Mouse (Mus musculus) gastrocnemius, postnatal 10 days (tissue): ENCODE results near the gene Parp11. TPM values are rescaled to one million over a fixed set of nuclear protein-coding genes. Genes with fewer than 3 reads are reported as not detected.
"Not testable (repeated sequence)": the region's sequence is repeated elsewhere in the genome, so short reads cannot be mapped to it uniquely, and the experiment has no call there.

Experiments used
- DNase-seq: peaks from one replicate; pipeline ENCODE4 v3.0.0; 2021; ENCODE audit warnings: mixed read lengths
- total RNA-seq, 2 experiments: library from RNA; stranded (reverse); gene quantifications; 2 replicates each; pipeline ENCODE4 v1.2.3; 2021

The Parp11 gene
- total RNA-seq, 2 experiments from 2014 or later: 7.6 to 9.2 TPM

DNA sequence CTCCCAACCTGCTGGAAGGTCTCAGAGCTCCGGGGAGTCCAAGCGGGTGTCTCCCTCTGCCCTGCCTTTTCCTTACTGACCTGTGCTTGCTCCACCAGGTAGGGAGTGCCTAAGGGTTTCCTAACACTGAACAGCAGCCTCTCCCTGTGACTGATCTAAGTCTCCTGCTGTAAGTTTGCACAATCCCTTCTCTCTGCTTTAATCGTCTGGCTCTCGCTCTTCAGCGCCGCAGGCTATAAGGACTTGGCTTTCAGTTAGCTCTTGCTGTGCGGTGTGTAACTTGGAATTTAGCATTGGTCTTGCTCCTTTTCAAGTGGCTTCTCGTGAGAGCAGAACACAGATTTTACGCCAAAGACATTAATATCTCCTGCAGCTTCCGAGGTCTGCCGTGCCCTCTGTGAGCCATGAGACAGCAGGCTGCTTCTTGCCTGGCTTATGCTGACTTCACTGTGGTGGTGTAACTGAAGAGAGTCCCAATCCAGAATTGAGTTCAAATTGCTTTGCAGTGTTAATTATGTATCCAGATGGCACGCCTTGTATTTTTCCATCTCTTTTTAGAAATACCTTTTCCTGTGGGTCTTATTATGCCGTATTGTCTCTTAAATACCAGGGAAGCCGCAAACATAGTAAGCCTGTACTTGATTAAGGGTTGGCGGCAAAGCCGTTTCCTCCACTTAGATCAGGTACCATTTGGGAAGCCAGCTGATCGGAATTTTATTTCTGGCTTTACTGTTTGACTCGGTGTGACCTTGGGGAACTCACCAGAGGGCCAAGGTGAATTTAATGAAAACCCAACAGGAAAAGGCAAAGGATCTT, 50.4 kb downstream of the Parp11 start:
- no peak for DNase-seq

DNA sequence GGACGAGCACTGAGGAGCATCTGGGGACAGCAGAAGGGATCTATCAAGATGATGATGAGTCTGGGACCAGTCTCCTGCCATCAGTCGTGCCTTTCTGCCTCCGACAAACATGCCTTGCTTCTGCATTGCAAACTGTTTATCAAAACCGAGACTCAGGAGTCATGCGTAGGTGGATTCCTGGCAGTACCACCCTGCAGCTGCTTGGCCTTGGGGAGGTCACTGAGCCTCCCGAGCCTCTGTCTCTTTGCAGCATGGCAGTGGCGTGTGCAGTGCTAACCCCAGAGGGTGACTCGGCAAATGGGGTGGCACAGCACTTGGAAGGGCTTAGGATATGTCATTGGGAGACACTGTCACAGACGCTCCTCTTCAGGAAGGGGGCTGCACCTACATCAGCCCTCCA, 53.5 kb downstream of the Parp11 start:
- DNase-seq: no peak

DNA sequence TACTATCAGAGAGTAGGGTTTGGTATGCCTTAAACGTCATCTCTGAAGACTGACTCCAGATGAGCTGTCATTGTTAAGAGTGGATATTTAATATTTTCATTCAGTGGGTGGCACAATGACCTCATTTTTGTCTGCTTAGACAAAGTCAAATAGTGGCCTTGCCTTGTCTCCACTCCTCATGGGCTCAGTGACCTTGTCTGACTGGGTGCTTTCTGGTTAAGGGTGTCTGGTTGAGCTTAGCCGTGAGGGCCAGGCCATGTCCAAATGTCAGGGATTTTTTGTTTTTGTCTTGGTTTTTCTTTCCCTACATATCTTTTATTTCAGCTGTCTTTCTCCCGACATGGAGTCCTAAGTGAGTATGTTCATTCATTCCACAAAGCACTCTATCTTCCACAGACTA, 54.2 kb downstream of the Parp11 start:
- no peak for DNase-seq

- peak; percentile 50 for DNase-seq
These were observed 55.9 kb downstream of the Parp11 start for GRCm38 (mm10) chr6:127502530-127502929.

DNA sequence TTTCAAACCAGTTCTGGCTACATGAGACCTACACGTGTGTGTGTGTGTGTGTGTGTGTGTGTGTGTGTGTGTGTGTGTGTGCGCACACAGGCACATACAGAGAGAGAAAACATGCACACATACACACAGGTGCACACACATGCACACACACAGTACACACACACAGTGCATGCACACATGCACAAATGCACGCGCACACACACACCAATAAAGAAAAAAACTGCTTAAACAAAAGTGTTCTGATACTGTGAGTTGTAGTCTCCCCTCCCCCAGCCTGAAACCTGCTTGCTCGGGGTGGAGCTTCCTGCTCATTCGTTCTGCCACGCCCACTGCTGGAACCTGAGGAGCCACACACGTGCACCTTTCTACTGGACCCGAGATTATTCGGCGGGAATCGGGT, 67.1 kb downstream of the Parp11 start:
- DNase-seq: not testable (repeated sequence)

- DNase-seq: no peak
These were observed 74.5 kb downstream of the Parp11 start for GRCm38 (mm10) chr6:127521176-127521575.

DNA sequence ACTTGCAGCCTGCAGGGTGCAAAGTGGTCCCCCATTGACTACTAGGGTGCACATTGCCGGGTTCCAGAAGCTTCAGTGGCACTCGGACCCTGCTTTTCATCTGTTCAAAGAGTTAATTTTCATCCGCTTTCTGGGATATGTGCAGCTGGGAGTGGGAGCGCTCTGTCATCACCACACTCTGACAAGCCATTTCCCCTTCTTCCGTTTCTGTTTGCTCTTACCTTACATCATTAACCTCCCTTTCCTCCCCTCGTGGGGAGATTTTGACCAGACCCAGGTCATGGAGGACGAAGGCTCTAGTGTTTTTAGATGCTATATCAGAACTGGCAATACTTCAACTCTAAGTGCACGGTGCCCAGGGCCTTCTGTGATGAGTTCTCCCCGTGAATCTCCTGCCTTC, 75.7 kb downstream of the Parp11 start:
- no peak for DNase-seq

DNA sequence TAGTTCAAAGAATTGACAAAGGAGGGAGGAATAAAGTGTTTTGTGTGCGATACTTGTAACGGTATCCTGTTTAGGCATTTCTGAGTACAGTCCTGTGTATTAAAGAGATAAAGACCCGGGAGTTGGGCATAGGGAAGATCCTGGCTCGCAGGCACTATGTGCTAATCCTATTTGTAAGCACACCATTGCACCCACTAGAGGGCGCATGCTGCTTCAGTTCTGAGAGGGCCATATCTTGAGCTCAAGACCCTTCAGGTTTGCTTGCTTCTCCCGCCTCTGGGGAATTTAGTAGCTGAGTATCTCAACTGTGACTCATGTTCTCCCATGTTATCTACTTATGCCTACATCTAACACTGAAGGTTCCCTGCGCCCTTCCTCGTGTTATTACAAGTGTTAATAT, 77.8 kb downstream of the Parp11 start:
- peak; percentile 64 for DNase-seq

GRCm38 (mm10) chr6:127528625-127529024, 82.0 kb downstream of the Parp11 start:
- DNase-seq: no peak

GRCm38 (mm10) chr6:127529451-127529850, 82.8 kb downstream of the Parp11 start:
- peak; percentile 73 for DNase-seq

- DNase-seq: no peak
These were observed 83.6 kb downstream of the Parp11 start for GRCm38 (mm10) chr6:127530206-127530605.

DNA sequence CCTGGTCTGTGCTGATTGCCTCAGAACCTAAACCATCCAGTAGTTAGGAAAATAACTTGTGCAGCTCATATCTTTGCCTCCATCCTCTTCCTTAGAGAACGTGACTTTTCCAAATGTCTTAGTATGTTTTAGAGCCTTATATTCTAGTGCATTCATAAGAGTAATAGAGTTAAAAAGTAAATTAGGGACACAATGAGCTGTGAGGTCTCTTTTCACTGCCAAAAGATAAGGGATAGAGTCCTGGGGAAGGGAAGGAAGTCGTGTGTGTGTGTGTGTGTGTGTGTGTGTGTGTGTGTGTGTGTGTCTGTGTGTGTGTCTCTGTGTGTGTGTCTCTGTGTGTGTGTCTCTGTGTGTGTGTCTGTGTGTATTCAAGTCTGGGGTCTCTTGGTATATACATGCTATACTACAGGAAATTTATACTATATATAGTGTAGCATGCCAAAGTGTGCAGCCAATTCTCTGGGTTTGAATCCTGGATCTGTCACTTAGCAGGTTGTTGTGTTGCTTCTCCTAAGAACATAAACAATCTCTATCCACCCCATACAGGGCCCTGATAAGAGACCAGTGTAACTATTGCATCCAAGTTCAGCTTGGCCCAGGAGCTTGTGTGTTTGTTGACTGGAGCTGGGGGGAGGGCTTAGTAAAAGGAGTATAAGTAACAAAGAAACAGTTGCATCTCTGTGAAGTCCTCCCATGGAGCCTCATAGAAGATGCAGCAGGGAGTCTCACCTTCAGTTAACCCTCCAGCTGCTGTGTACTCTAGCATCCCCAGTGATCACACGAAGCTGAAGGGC, 85.0 kb downstream of the Parp11 start:
- DNase-seq: no peak

GRCm38 (mm10) chr6:127532304-127532703, 85.7 kb downstream of the Parp11 start:
- DNase-seq: no peak

DNA sequence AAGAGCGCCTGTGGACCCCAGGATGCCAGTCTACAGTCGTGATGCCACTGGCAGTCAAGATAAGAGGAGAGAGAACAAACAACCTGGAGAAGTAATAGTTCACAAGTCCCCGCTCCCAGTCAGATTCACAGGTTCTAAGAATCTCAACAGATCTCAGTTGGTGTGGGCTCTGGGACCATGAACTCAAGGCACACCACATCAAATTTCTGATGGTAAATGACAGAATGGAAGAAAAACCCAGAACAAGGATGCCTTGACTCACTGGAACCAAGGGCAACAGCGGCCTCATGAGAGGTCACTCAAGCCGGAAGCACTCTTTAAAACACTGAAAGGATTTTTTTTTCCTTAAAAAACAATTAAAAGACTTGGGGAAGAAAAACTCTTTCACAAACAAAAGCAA, 87.1 kb downstream of the Parp11 start:
- no peak for DNase-seq

DNA sequence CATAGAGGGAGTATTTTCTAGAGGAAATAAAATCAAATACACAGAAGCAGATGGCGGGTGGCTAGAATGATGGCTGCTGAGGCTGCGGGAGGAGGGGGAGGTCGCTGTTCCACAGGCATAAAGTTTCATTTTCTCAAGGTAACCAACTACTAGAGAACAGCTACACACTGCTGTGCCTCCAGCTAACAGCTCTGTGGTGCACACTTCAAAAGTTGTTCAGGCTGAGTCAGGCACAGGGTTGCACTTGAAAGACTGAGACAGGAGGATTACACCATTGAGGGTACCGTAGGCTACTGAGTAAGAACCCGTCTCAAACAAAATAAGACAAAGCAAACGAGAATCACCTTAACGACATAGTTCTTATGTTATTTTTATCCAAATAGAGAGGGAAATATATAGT, 90.4 kb downstream of the Parp11 start:
- no peak for DNase-seq

DNA sequence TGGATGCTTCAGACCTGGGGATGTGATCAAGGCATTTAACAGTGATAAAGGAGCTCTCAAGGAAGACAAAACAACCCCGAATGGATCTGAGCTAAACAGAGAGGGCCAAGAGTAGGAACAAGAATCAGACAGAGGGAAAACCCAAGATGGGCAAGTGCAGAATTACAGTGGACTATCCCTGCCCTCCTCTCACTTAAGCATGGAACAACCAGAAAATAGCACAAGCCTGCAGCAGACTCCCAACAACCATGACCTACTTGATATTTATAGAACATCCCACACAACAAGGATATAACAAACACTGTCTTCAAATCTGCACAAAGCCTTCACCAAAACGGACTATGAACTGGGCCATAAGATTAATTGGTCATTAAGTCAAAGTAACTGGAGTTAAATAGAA, 91.5 kb downstream of the Parp11 start:
- no peak for DNase-seq

DNA sequence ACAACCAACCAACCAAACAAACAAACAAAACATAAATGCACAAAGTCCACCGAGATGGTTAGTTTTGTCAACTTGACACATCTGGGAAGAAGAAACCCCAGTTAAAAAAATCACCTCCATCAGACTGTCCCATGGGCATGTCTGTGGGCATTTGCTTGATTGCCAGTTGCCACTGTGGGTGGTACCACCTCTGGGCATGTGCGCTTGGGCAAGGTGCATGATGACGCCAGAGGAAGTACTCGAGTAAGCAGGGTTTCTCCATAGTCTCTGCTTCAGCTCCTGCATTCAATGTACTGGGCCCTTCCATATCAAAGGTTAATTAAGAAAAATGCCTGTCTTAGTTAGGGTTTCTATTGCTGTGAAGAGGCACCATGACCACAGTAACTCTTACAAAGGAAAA, 92.6 kb downstream of the Parp11 start:
- no peak for DNase-seq

GRCm38 (mm10) chr6:127539659-127540058, 93.0 kb downstream of the Parp11 start:
- no peak for DNase-seq

- no peak for DNase-seq
These were observed 93.9 kb downstream of the Parp11 start for GRCm38 (mm10) chr6:127540517-127540916.

DNA sequence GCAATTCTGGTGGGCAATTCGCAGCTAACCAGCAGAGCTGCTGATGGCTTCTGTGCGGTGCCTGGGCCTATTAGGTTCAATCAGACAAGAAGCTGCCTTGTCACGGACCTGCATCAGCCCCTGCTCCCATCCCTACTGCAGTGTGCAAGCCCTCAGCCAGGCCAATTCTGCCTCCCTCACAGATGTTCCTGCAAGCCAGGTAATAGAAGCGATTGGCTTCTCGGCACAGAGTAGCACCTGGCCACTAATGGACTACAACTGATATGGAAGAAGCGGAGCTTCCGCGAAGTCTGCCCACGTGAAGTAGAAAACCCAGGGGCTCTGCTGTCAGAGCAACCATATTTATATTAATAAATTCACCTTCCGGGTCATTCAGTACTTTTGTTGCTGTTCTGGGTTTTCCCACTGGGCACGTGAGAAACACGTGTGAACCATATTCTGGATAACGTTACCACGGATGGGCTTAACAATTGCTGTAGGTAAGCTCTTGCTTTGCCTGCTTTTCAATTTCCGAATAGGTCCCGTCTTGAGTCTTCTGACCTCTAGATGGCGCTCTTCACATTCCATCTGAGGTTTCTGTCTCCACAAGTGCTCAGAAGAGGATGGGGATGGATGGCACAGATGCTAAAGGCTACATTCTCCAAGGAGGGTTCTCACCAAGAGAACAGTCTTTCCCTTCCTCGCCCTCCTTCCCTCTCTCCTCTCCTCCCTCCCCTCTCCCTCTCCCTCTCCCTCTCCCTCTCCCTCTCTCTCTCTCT, 95.2 kb downstream of the Parp11 start:
- DNase-seq: peak; percentile 21
